Comparison of ENCODE assay signal across 19 mouse cellular contexts in the genomic region with DNA sequence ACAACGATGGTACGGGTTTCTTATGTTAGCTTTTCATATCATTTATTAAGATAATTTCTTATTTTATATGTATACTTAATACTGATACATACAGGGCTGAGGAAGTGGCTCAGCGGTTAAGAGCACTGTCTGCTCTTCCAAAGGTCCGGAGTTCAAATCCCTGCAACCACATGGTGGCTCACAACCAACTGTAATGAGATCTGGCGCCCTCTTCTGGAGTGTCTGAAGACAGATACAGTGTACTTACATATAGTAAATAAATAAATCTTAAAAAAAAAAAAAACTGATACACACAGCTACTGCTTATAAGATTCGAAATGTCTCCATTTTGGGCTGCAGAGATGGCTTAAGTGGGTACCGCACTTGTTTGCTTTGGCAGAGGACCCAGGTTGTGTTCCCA. TPM values are rescaled to one million over a fixed set of nuclear protein-coding genes. Genes with fewer than 3 reads are reported as not detected.
DNase-seq lines count a peak whose midpoint lies in the region; ATAC-seq and TF ChIP-seq lines count a peak whose summit lies in the region.
"Had no signal": no experiment of that assay in that cellular context is flagged by ENCODE, and none has a peak within 500 bp of the region (broad histone marks: within the 10 kb centered on the region; RNA-seq: fewer than 3 reads in every experiment).

No protein-coding gene starts in this region.

- H3K4me2 ChIP-seq in kidney, embryonic 16.5 days (replicated peaks; ENCODE audit: low read depth, low read length): no peak overlapping the region
- H3K4me2 ChIP-seq in liver, embryonic 14.5 days (ENCODE audit: low read depth): no peak overlapping the region; the same call in 1 of the 2 replicates
- H3K4me2 ChIP-seq: hindbrain, embryonic 12.5 days; intestine, embryonic 15.5 days had no signal

- no peak for TF ChIP-seq EP300 in liver, embryonic 14.5 days (IDR thresholded peaks at IDR 0.05; ENCODE audit: low read depth)

- 0 out of 2 replicates have a peak, but pooled peaks have one; percentile 7 for TF ChIP-seq CTCF in kidney, adult 2 months (conservative IDR thresholded peaks at IDR 0.05; ENCODE audit: insufficient read depth, insufficient read length, low read depth, low read length)
- peak; percentile 30; the same call in 1 of the 2 replicates for TF ChIP-seq CTCF in liver, embryonic 14.5 days (IDR thresholded peaks at IDR 0.05; ENCODE audit: low read depth)

- H3K27ac ChIP-seq in kidney, adult 2 months (ENCODE audit: insufficient read depth, low read depth, low read length): no peak overlapping the region
- no peak overlapping the region for H3K27ac ChIP-seq in kidney, embryonic 16.5 days (ENCODE audit: low read length)
- no peak overlapping the region for H3K27ac ChIP-seq in ES-E14 (ENCODE audit: insufficient read depth, low read depth, low read length, poor library complexity, severe bottlenecking)
- no peak overlapping the region for H3K27ac ChIP-seq in liver, embryonic 14.5 days
- H3K27ac ChIP-seq: embryonic facial prominence, embryonic 13.5 days; hindbrain, embryonic 12.5 days; intestine, embryonic 15.5 days had no signal

- no peaks in the 10 kb centered on the region for H3K36me3 ChIP-seq in kidney, adult 2 months (ENCODE audit: control insufficient read depth, insufficient read depth, low read length)
- no peaks in the 10 kb centered on the region for H3K36me3 ChIP-seq in kidney, embryonic 16.5 days (ENCODE audit: insufficient read depth, low read length)
- H3K36me3 ChIP-seq in ES-E14 (ENCODE audit: control insufficient read depth, insufficient read depth, low read length, poor library complexity, severe bottlenecking): no peaks in the 10 kb centered on the region
- H3K36me3 ChIP-seq in liver, embryonic 14.5 days (replicated peaks; ENCODE audit: control insufficient read depth, insufficient read depth, low read depth): no peaks in the 10 kb centered on the region
- H3K36me3 ChIP-seq: embryonic facial prominence, embryonic 13.5 days; hindbrain, embryonic 12.5 days; intestine, embryonic 15.5 days had no signal

- H3K9me3 ChIP-seq in kidney, embryonic 16.5 days (ENCODE audit: low read length): no peaks in the 10 kb centered on the region
- no peaks in the 10 kb centered on the region for H3K9me3 ChIP-seq in ES-E14 (ENCODE audit: control insufficient read depth, insufficient read depth, low read depth, low read length)
- H3K9me3 ChIP-seq in liver, embryonic 14.5 days (ENCODE audit: control insufficient read depth, low read length): no peaks in the 10 kb centered on the region
- H3K9me3 ChIP-seq: embryonic facial prominence, embryonic 13.5 days; hindbrain, embryonic 12.5 days; intestine, embryonic 15.5 days; megakaryocyte, embryonic 14.5 days had no signal

- 83% methylated on average over 7 of the region's 7 CpGs for WGBS in kidney, adult 2 months
- WGBS in kidney, embryonic 16.5 days: 84% methylated on average over 7 of the region's 7 CpGs
- WGBS in liver, embryonic 14.5 days (ENCODE audit: insufficient replicate concordance): 70% methylated on average over 7 of the region's 7 CpGs

- no peaks in the 10 kb centered on the region for H3K27me3 ChIP-seq in kidney, adult 2 months (replicated peaks; ENCODE audit: control insufficient read depth, insufficient read depth, low read length)
- H3K27me3 ChIP-seq in kidney, embryonic 16.5 days (ENCODE audit: insufficient read depth, low read length): no peaks in the 10 kb centered on the region
- H3K27me3 ChIP-seq in liver, embryonic 14.5 days (ENCODE audit: control insufficient read depth, insufficient read depth, low read length): no peaks in the 10 kb centered on the region
- H3K27me3 ChIP-seq: embryonic facial prominence, embryonic 13.5 days; hindbrain, embryonic 12.5 days; intestine, embryonic 15.5 days had no signal

- no peak for ATAC-seq in kidney, embryonic 16.5 days (ENCODE audit: low FRiP score, low TSS enrichment)
- no peak for ATAC-seq in liver, embryonic 14.5 days (ENCODE audit: insufficient read depth)
- no peak for ATAC-seq in granulocyte monocyte progenitor cell, adult 5-6 weeks (replicated peaks; ENCODE audit: poor library complexity, severe bottlenecking)

- H3K4me1 ChIP-seq in kidney, adult 2 months (ENCODE audit: control insufficient read depth, insufficient read depth, low read length): peaks cover 8% of the 10 kb centered on the region; the same call in 1 of the 2 replicates
- peaks cover 7% of the 10 kb centered on the region; the same call in 1 of the 2 replicates for H3K4me1 ChIP-seq in kidney, embryonic 16.5 days (ENCODE audit: insufficient read depth, low read length)
- peaks cover 2 to 14% of the 10 kb centered on the region in 2 experiments; a peak in 3 of 4 replicates for H3K4me1 ChIP-seq in ES-E14 (ENCODE audit: control insufficient read depth in 2 of 2, insufficient read depth in 2 of 2, low read length in 2 of 2, poor library complexity in 1 of 2)
- peaks cover 0 to 10% of the 10 kb centered on the region in 2 experiments; a peak in 2 of 4 replicates for H3K4me1 ChIP-seq in liver, embryonic 14.5 days (replicated peaks; ENCODE audit: control insufficient read depth in 2 of 2, insufficient read depth in 2 of 2, low read length in 1 of 2)
- H3K4me1 ChIP-seq: embryonic facial prominence, embryonic 13.5 days had no signal

- in situ Hi-C loops in ES-E14 (cut with MboI; ENCODE audit: low sequenced_read_pairs in 2 of 2, unreplicated experiment in 2 of 2): no loop called here

- peak; percentile 30 for DNase-seq in kidney, adult 2 months
- peak; percentile 9 for DNase-seq in A20 (ENCODE audit: low read depth, low spot score)
- DNase-seq in ES-E14 (ENCODE audit: low read depth, low spot score): no peak
- no peak for DNase-seq in liver, embryonic 14.5 days (ENCODE audit: low read depth in 3 of 3, low spot score in 3 of 3)
- no peak for DNase-seq in cerebellum, adult 11-12 months
- DNase-seq: cerebellum, adult 9-11 months; forebrain, postnatal 0 days; kidney, postnatal 14 days; right cerebral cortex, adult 18-20 months; thymus, adult 18-20 months had no signal

- TF ChIP-seq POLR2A in kidney, adult 2 months (IDR thresholded peaks at IDR 0.05; ENCODE audit: low read depth, low read length): no peak

- no peak overlapping the region for H3K9ac ChIP-seq in kidney, embryonic 16.5 days (replicated peaks; ENCODE audit: low read length)
- no peak overlapping the region for H3K9ac ChIP-seq in ES-E14 (ENCODE audit: insufficient read depth, low read depth, low read length, poor library complexity, severe bottlenecking)
- no peak overlapping the region for H3K9ac ChIP-seq in liver, embryonic 14.5 days (replicated peaks)
- H3K9ac ChIP-seq: embryonic facial prominence, embryonic 13.5 days; hindbrain, embryonic 12.5 days; intestine, embryonic 15.5 days had no signal

- no peak overlapping the region for H3K4me3 ChIP-seq in kidney, adult 2 months (ENCODE audit: insufficient read depth, low read depth, low read length)
- no peak overlapping the region for H3K4me3 ChIP-seq in kidney, embryonic 16.5 days (ENCODE audit: low read length)
- no peak overlapping the region for H3K4me3 ChIP-seq in ES-E14 (ENCODE audit: insufficient read depth in 1 of 2, low read depth in 1 of 2, low read length in 2 of 2, poor library complexity in 1 of 2, severe bottlenecking in 1 of 2)
- no peak overlapping the region for H3K4me3 ChIP-seq in liver, embryonic 14.5 days (ENCODE audit: insufficient read depth in 1 of 2, low read depth in 2 of 2, low read length in 2 of 2)
- H3K4me3 ChIP-seq: hindbrain, embryonic 12.5 days; intestine, embryonic 15.5 days had no signal

RNA-seq across cellular contexts. Expression of gene Cox8b, which starts 7.5 kb away (rescaled TPM):
- polyA plus RNA-seq in kidney, adult 2 months (2012; rRNA removed): 111 and 188 TPM in 2 replicates
- 1.4 and 2.6 TPM in 2 replicates for polyA plus RNA-seq in kidney, embryonic 16.5 days (2015; fragmentation: Nextera tagmentation; extraction: Ambion mirVana)
- total RNA-seq in ES-E14 (2012; rRNA removed): not detected in 2 replicates
- not detected in 2 replicates for polyA plus RNA-seq in liver, embryonic 14.5 days (2012; rRNA removed)
- polyA plus RNA-seq in liver, embryonic 14.5 days (2014; fragmentation: Nextera tagmentation; extraction: Ambion mirVana): not detected in 2 replicates
- total RNA-seq in granulocyte monocyte progenitor cell, adult 5-6 weeks (2014; fragmentation: Nextera tagmentation): not detected in 2 replicates
- not detected in 2 replicates for total RNA-seq in granulocyte monocyte progenitor cell, adult 5-6 weeks (2017)
- total RNA-seq: forebrain, postnatal 0 days; layer of hippocampus, postnatal 10 days had no signal
- polyA plus RNA-seq: forebrain, postnatal 0 days; hindbrain, embryonic 12.5 days; intestine, embryonic 15.5 days; midbrain, embryonic 16.5 days had no signal

RNA-seq across cellular contexts. Expression of gene Nlrp6, which starts 13.0 kb away (rescaled TPM):
- polyA plus RNA-seq in kidney, adult 2 months (2012; rRNA removed): 56.6 and 70.7 TPM in 2 replicates
- 1.9 and 2.2 TPM in 2 replicates for polyA plus RNA-seq in kidney, embryonic 16.5 days (2015; fragmentation: Nextera tagmentation; extraction: Ambion mirVana)
- total RNA-seq in ES-E14 (2012; rRNA removed): 0.27 and 0.74 TPM in 2 replicates
- polyA plus RNA-seq in liver, embryonic 14.5 days (2012; rRNA removed): 6.3 and 6.5 TPM in 2 replicates
- 2.6 and 3.2 TPM in 2 replicates for polyA plus RNA-seq in liver, embryonic 14.5 days (2014; fragmentation: Nextera tagmentation; extraction: Ambion mirVana)
- not detected in 2 replicates for total RNA-seq in granulocyte monocyte progenitor cell, adult 5-6 weeks (2014; fragmentation: Nextera tagmentation)
- not detected in 2 replicates for total RNA-seq in granulocyte monocyte progenitor cell, adult 5-6 weeks (2017)
- polyA plus RNA-seq: limb, embryonic 11.5 days had no signal

RNA-seq across cellular contexts. Expression of gene Sirt3, which starts 25.6 kb away (rescaled TPM):
- polyA plus RNA-seq in kidney, adult 2 months (2012; rRNA removed): 155 and 168 TPM in 2 replicates
- 41.5 and 42.6 TPM in 2 replicates for polyA plus RNA-seq in kidney, embryonic 16.5 days (2015; fragmentation: Nextera tagmentation; extraction: Ambion mirVana)
- 18.2 and 26.3 TPM in 2 replicates for total RNA-seq in ES-E14 (2012; rRNA removed)
- polyA plus RNA-seq in liver, embryonic 14.5 days (2012; rRNA removed): 13.7 and 14.0 TPM in 2 replicates
- 14.4 and 14.7 TPM in 2 replicates for polyA plus RNA-seq in liver, embryonic 14.5 days (2014; fragmentation: Nextera tagmentation; extraction: Ambion mirVana)
- 66.7 and 71.3 TPM in 2 replicates for total RNA-seq in granulocyte monocyte progenitor cell, adult 5-6 weeks (2014; fragmentation: Nextera tagmentation)
- total RNA-seq in granulocyte monocyte progenitor cell, adult 5-6 weeks (2017): 28.7 and 32.7 TPM in 2 replicates

RNA-seq across cellular contexts. Expression of gene Psmd13, which starts 25.9 kb away (rescaled TPM):
- 66.8 and 75.2 TPM in 2 replicates for polyA plus RNA-seq in kidney, adult 2 months (2012; rRNA removed)
- polyA plus RNA-seq in kidney, embryonic 16.5 days (2015; fragmentation: Nextera tagmentation; extraction: Ambion mirVana): 242 and 246 TPM in 2 replicates
- 164 and 199 TPM in 2 replicates for total RNA-seq in ES-E14 (2012; rRNA removed)
- polyA plus RNA-seq in liver, embryonic 14.5 days (2012; rRNA removed): 39.8 and 50.8 TPM in 2 replicates
- 90.5 and 92.6 TPM in 2 replicates for polyA plus RNA-seq in liver, embryonic 14.5 days (2014; fragmentation: Nextera tagmentation; extraction: Ambion mirVana)
- 111 and 117 TPM in 2 replicates for total RNA-seq in granulocyte monocyte progenitor cell, adult 5-6 weeks (2014; fragmentation: Nextera tagmentation)
- total RNA-seq in granulocyte monocyte progenitor cell, adult 5-6 weeks (2017): 229 and 237 TPM in 2 replicates

RNA-seq across cellular contexts. Expression of gene Pgghg, which starts 33.5 kb away (rescaled TPM):
- 58.0 and 71.2 TPM in 2 replicates for polyA plus RNA-seq in kidney, adult 2 months (2012; rRNA removed)
- polyA plus RNA-seq in kidney, embryonic 16.5 days (2015; fragmentation: Nextera tagmentation; extraction: Ambion mirVana): 25.3 and 26.6 TPM in 2 replicates
- total RNA-seq in ES-E14 (2012; rRNA removed): 10.0 and 12.5 TPM in 2 replicates
- polyA plus RNA-seq in liver, embryonic 14.5 days (2012; rRNA removed): 7.2 TPM in 2 replicates
- polyA plus RNA-seq in liver, embryonic 14.5 days (2014; fragmentation: Nextera tagmentation; extraction: Ambion mirVana): 4.5 and 4.9 TPM in 2 replicates
- 6.6 and 11.5 TPM in 2 replicates for total RNA-seq in granulocyte monocyte progenitor cell, adult 5-6 weeks (2014; fragmentation: Nextera tagmentation)
- total RNA-seq in granulocyte monocyte progenitor cell, adult 5-6 weeks (2017): 6.9 and 7.8 TPM in 2 replicates

Comparison
In these comparisons a context has a peak if more than half of its experiments do, and no peak if none do; other contexts are left out.
1. RNA of gene Cox8b, which starts 7.5 kb away (polyA plus RNA-seq): 111 to 188 TPM in kidney, adult 2 months; 1.4 to 2.6 TPM in kidney, embryonic 16.5 days and not detected in liver, embryonic 14.5 days; every median in the first group is over 10 times any median in the second.
2. DNase-seq: peak in kidney, adult 2 months (single experiment) and A20 (single experiment); none in ES-E14 (single experiment), liver, embryonic 14.5 days (0 of 3) and cerebellum, adult 11-12 months (single experiment).